Mouse (Mus musculus): Measurements from ENCODE around the gene Fbxw11. TPM values are rescaled to one million over a fixed set of nuclear protein-coding genes. Genes with fewer than 3 reads are reported as not detected.
"Not testable (repeated sequence)": the region's sequence is repeated elsewhere in the genome, so short reads cannot be mapped to it uniquely, and the experiment has no call there.

Gene Fbxw11
- polyA plus RNA-seq, 1 experiment from 2014 or later = 84.9 TPM

DNA sequence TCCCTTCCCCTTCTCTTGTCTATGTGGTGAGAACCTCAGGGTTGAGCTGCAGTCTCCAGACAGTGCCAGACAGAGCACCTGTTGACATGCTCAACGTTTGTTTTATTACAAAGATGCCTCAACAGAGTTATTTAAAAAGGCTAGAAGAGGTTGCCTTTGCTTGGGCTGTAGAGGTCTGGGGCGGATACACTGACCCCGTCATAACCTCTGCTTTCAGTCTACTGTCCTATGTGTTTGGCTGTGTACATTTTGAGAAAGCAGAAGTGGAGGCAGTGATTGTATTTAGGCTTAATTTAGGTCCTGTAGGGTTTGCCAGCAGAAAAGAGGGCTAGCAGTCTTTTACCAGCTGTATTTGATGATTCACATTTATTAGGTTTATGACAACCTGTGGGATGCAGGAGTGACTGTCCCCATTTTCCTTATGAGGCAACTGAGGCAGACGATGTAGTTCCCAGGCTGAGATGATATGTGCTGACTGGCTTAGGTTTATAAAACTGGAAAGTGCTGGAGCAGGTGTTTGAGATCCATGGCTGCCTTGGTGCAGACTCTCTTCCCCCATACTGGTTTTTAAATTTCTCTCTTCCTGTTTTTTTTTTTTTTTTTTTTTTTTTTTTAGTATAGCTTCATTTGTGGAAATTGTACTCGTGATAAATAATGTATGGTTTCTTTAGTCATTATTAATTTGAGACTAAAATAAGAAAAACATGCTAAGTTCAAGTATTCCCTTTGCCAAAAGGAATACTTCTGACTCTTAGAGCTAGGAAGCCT, 40.0 kb downstream of the Fbxw11 start:
- Histone ChIP-seq H3K27ac (no peak overlapping the region), H3K9me3 (no peaks in the 10 kb centered on the region), H3K4me1 (peaks cover 12% of the 10 kb centered on the region; the same call in 1 of the 2 replicates), H3K4me2 (no peak overlapping the region), H3K36me3 (no peaks in the 10 kb centered on the region), H3K4me3 (no peak overlapping the region), H3K9ac (no peak overlapping the region), H3K27me3 (no peaks in the 10 kb centered on the region)
- WGBS = 70% methylated on average over 5 of the region's 5 CpGs
- no peak for ATAC-seq (ENCODE audit: borderline replicate concordance, extremely low read depth, low FRiP score, low TSS enrichment)

DNA sequence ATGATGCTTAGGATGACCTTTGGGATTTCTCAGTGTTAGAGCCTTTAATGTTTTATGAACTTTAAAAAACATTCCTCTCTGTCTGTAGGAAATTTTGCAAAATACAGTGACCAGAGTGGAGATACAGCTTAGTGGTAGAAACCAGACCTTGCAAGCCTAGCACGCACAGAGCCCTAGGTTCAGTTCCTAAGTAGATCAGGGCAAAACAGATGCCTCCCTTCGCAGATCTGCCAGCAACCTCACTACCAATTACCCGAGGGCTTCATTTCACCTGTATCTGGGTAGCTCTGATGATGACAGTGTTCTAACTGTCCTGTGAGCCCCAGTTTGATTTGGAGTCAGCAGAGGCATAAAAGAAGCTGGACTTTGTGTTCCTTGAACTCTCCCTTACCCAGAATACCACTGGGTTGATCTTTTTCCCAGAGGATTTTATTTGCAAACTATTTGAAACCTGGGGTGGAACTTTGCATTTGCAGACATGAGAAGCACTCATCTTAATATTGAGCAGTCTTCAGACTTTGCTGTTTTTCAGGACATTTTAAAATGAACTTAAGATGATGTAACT, 42.2 kb downstream of the Fbxw11 start:
- H3K4me2 ChIP-seq = no peak overlapping the region
- H3K9me3 ChIP-seq = no peaks in the 10 kb centered on the region
- H3K27me3 ChIP-seq = no peaks in the 10 kb centered on the region
- no peak overlapping the region for H3K27ac ChIP-seq
- H3K36me3 ChIP-seq = no peaks in the 10 kb centered on the region
- H3K9ac ChIP-seq = no peak overlapping the region
- no peak for ATAC-seq (ENCODE audit: borderline replicate concordance, extremely low read depth, low FRiP score, low TSS enrichment)
- no peak overlapping the region for H3K4me3 ChIP-seq
- WGBS = 66% methylated on average over 3 of the region's 3 CpGs
- peaks cover 6% of the 10 kb centered on the region; the same call in 1 of the 2 replicates for H3K4me1 ChIP-seq

DNA sequence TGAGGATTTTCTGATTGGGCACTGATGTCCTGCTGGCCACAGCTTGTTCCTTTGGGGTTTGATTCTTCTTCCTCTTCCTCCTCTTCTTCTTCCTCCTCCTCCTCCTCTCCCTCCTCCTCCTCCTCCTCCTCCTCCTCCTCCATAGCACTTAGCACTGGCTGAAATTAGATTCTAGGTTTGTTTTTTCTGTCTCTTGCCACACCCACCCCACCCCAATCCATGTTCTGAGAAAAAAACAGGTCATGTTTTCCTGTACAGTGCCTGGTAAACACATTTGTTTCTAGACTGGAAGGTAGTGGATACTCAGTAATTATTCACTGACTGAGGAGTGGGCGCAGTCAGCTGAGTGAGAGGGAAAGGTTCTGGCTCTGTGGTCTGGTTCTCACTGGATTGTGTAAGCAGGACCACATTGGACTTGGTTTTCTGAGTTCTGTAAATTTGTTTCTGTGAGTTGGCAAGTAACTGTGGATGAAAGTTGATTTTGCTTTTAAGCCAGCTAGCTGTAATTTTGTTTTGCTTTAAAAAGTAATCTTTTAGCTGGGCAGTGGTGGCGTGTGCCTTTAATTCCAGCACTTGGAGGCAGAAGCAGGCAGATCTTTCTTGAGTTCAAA, 45.8 kb downstream of the Fbxw11 start:
- Histone ChIP-seq H3K9ac (no peak overlapping the region), H3K4me1 (0 out of 2 replicates have a peak, but pooled peaks cover 3% of the 10 kb centered on the region), H3K4me2 (no peak overlapping the region), H3K27me3 (no peaks in the 10 kb centered on the region), H3K27ac (no peak overlapping the region), H3K36me3 (no peaks in the 10 kb centered on the region), H3K4me3 (no peak overlapping the region), H3K9me3 (no peaks in the 10 kb centered on the region)
- WGBS = 86% methylated on average over 2 of the region's 2 CpGs
- no peak for ATAC-seq (ENCODE audit: borderline replicate concordance, extremely low read depth, low FRiP score, low TSS enrichment)

DNA sequence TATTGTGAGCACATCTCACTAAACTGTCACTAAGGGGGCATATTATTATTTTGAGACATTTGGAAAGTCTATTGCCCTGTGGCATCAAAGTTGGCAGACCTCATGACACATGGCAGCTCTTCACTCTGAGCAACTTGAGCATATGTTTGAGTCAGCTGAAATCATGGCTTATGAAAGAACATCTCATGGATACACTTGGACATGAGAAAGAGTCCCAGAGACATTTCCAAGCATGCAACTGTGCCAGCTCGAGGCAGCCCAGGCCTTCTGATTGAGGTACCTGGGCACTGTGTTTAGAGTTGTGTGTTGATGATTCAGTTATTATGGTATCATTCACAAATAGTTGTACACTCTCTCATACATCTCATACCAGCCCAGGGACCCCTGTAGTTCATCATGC, 47.0 kb downstream of the Fbxw11 start:
- no peak for ATAC-seq (ENCODE audit: borderline replicate concordance, extremely low read depth, low FRiP score, low TSS enrichment)
- Histone ChIP-seq H3K36me3 (no peaks in the 10 kb centered on the region), H3K4me3 (no peak overlapping the region), H3K27me3 (no peaks in the 10 kb centered on the region), H3K4me2 (no peak overlapping the region), H3K27ac (no peak overlapping the region), H3K4me1 (0 out of 2 replicates have a peak, but pooled peaks cover 8% of the 10 kb centered on the region), H3K9ac (no peak overlapping the region), H3K9me3 (no peaks in the 10 kb centered on the region)
- WGBS = 68% methylated on average over 1 of the region's 1 CpGs

DNA sequence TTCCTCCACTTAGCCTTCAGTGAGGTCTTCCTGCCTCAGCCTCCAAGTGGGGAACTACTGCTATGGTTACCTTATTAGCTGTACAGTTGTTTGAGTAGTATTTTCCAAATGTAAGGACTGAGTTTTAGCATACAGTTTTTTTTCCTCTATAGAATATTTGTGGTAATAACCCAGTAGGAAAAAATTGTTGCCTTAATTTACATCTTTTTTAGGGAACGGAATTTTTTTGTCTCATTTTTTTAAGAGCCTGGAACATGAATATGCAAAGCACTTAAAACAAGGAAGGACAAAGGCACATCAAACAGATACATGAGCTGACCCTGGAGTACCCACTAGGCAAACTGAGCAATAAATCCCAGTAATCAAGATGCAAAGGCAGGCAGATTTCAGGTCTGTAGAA, 50.3 kb downstream of the Fbxw11 start:
- Histone ChIP-seq H3K9me3 (no peaks in the 10 kb centered on the region), H3K4me2 (no peak overlapping the region), H3K27ac (no peak overlapping the region), H3K9ac (no peak overlapping the region), H3K27me3 (no peaks in the 10 kb centered on the region), H3K36me3 (no peaks in the 10 kb centered on the region), H3K4me3 (no peak overlapping the region), H3K4me1 (peaks cover 33% of the 10 kb centered on the region)
- 92% methylated on average over 1 of the region's 1 CpGs for WGBS
- ATAC-seq (ENCODE audit: borderline replicate concordance, extremely low read depth, low FRiP score, low TSS enrichment) = no peak

DNA sequence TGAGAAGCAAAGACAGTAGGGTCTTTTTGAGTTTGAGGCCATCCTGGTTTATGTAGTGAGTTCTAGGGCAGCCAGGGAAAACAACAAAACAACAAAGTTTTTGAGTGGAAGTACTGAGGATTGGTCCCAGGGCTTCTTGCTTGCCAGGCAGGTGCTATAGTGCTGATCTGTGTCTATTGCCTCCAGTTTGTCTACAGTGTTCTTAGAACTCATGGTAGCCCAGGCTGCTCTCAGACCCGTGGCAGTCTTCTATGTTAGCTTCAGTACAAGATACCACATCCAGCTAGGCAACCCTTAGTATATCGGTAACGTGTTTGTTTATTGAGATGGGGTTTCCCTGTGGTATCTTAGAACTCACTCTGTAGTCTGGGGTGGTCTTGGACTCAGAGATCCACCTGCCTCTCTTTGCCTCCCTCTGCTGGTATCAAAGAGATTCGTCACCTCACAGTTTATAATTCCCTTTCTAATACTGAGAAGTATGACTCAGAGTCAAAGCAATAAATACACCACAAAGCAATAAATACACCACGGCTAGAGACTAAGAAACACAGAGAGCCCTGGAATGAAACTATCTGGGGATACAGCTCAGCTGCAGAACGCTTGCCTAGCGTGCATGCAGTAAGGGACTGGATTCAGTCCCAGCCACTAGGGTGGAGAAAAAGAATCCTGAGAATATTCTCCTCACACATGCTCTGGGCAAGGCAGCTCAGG, 51.1 kb downstream of the Fbxw11 start:
- H3K9ac ChIP-seq = no peak overlapping the region
- H3K27ac ChIP-seq = no peak overlapping the region
- H3K4me1 ChIP-seq = peaks cover 37% of the 10 kb centered on the region
- no peaks in the 10 kb centered on the region for H3K27me3 ChIP-seq
- no peaks in the 10 kb centered on the region for H3K36me3 ChIP-seq
- WGBS = 40% methylated on average over 7 of the region's 7 CpGs
- no peak overlapping the region for H3K4me3 ChIP-seq
- ATAC-seq (ENCODE audit: borderline replicate concordance, extremely low read depth, low FRiP score, low TSS enrichment) = no peak
- no peak overlapping the region for H3K4me2 ChIP-seq
- H3K9me3 ChIP-seq = no peaks in the 10 kb centered on the region

DNA sequence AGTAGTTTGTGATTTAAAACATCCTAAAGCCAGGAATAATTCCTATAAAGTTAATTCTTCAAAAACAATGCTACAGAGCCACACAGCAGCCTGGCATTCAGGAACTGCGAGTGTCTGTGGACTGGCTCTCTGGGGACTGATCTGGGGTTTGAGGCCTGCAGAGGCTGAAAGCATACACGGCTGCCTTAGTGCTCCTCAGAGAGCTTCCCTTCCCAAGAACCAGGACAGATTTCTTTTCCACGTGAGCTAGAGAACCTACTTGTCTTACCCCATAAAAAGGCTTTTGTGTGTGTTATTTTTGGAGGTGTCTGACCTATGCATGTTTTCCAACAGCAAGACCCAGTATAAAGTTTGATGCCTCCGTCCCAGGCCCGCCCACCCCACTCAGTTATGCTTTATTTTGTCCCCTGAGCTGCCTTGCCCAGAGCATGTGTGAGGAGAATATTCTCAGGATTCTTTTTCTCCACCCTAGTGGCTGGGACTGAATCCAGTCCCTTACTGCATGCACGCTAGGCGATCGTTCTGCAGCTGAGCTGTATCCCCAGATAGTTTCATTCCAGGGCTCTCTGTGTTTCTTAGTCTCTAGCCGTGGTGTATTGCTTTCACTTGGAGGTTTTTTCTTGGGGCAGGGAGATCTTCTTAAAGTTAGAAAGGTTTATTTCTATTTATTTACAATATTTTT, 51.9 kb downstream of the Fbxw11 start:
- not testable (repeated sequence) for H3K27ac ChIP-seq; ATAC-seq (ENCODE audit: borderline replicate concordance, extremely low read depth, low FRiP score, low TSS enrichment); H3K4me2 ChIP-seq

DNA sequence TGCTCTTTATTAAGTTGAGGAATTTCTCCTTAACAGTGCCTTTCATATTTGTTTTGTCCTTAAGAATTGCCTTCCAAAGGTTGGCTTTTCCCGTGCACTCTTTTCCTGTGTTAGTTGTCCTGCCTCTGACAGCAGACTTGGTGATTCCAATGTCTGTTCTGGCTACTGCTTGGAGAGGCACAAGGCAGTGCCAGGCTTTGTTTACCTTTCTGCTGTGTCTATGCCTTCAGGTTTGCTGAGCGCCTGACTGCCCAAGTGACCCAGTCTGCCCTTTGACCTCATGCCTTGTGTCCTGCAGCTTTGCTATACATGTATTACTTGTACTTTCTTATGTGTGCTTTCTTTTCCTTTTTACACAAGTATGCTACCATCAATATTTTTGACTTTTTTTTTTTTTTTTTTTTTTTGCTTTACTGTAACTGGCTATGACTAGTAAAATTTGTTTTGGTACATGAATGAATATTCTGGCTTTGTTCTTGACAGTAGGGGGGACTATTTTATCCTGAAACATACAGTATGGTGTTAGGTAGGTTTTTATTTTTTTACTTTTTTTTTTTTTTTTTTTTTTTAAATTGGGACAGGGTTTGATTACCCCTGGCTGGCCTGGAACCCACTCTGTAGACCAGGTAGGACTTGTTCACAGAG, 54.0 kb downstream of the Fbxw11 start:
- 29% methylated on average over 2 of the region's 2 CpGs for WGBS
- Histone ChIP-seq H3K4me3 (no peak overlapping the region), H3K27me3 (no peaks in the 10 kb centered on the region), H3K36me3 (no peaks in the 10 kb centered on the region), H3K4me1 (peaks cover 45% of the 10 kb centered on the region), H3K9me3 (no peaks in the 10 kb centered on the region), H3K9ac (no peak overlapping the region), H3K27ac (no peak overlapping the region), H3K4me2 (no peak overlapping the region)
- ATAC-seq (ENCODE audit: borderline replicate concordance, extremely low read depth, low FRiP score, low TSS enrichment) = no peak

More for the DNA sequence above, 51.9 kb downstream of the Fbxw11 start:
- peaks cover 39% of the 10 kb centered on the region for H3K4me1 ChIP-seq
- not testable (repeated sequence) for H3K27me3 ChIP-seq, H3K9ac ChIP-seq, H3K4me3 ChIP-seq, H3K9me3 ChIP-seq, H3K36me3 ChIP-seq
- 69% methylated on average over 9 of the region's 9 CpGs for WGBS

DNA sequence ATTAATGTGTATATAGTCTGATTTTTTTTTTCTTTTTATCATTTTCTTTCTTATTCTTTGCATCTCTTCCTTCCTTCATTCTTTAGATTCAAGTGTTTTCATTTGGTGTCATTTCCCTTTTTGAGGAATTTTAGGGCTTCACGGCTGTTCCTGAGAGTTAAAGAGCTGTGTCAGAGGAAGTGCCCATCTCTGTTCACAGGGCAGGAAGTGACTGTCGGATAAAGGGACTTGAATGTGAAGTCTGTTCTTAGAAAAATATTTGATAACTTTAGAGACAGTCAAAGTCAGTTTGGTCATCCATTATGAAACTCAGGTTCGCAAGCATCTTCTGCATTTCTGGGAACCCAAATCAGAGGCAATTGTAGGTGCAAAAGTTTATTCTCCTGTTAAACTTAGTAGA, 55.2 kb downstream of the Fbxw11 start:
- peaks cover 45% of the 10 kb centered on the region for H3K4me1 ChIP-seq
- H3K27ac ChIP-seq = no peak overlapping the region
- ATAC-seq (ENCODE audit: borderline replicate concordance, extremely low read depth, low FRiP score, low TSS enrichment) = no peak
- no peak overlapping the region for H3K4me2 ChIP-seq
- no peak overlapping the region for H3K4me3 ChIP-seq
- H3K27me3 ChIP-seq = no peaks in the 10 kb centered on the region
- WGBS = 34% methylated on average over 3 of the region's 3 CpGs
- no peaks in the 10 kb centered on the region for H3K36me3 ChIP-seq
- no peaks in the 10 kb centered on the region for H3K9me3 ChIP-seq
- no peak overlapping the region for H3K9ac ChIP-seq

DNA sequence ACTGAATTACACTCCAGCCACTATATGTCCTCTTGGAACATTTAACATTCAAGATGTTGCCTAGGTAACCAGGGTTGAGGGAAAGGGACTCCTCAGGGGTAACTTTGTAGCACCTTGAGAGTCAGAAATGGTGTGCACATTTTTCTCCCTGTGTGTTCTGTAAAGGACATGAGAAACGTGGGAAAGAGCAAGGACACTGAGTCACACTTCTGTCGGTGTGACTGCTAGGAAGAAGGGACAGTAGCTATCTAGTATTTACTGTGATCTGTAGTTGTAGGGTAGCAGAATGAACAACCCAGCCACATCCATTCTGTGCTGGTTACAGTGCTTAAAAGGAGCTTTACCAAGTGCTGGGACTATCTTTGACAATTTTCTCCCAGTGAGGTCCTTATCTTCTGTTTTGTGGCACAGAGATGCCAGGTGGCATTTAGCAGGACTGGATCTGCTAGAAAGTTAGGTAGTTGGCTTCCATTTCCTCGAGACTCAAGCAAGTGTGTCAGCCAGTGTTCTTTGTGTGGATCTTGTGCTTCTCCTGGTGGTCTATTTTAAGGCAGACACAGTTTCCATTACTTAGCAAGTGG, 57.5 kb downstream of the Fbxw11 start:
- Histone ChIP-seq H3K36me3 (no peaks in the 10 kb centered on the region), H3K27ac (no peak overlapping the region), H3K4me3 (no peak overlapping the region), H3K4me1 (peaks cover 39% of the 10 kb centered on the region), H3K9ac (no peak overlapping the region; the same call in 1 of the 2 replicates), H3K27me3 (no peaks in the 10 kb centered on the region), H3K9me3 (no peaks in the 10 kb centered on the region), H3K4me2 (no peak overlapping the region)
- ATAC-seq (ENCODE audit: borderline replicate concordance, extremely low read depth, low FRiP score, low TSS enrichment) = no peak
- 69% methylated on average over 3 of the region's 3 CpGs for WGBS

DNA sequence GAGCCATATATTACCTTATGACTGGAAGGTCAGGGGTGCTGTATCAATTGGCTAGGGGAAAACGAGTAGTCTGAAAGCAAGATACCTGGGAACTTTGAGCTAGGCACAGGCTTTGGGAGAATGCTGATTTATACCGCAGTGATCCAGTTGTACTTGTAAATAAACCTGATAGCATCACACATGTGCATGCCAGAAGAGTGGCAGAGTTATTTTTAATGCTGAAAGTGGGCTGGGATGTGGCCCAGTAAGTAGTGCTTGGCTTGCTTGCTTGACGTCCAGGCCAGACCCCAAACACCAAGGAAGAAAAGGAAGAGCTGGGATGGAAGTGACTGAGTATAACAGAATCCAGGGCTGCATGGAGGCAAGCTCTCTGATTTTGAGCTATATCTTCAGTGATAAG, 59.0 kb downstream of the Fbxw11 start:
- Histone ChIP-seq H3K4me2 (no peak overlapping the region), H3K27ac (no peak overlapping the region), H3K27me3 (no peaks in the 10 kb centered on the region), H3K4me1 (peaks cover 24% of the 10 kb centered on the region), H3K4me3 (no peak overlapping the region), H3K9ac (no peak overlapping the region), H3K36me3 (no peaks in the 10 kb centered on the region), H3K9me3 (no peaks in the 10 kb centered on the region)
- WGBS = 57% methylated on average over 3 of the region's 3 CpGs
- no peak for ATAC-seq (ENCODE audit: borderline replicate concordance, extremely low read depth, low FRiP score, low TSS enrichment)
